Mouse (Mus musculus): ENCODE measurements around the gene Pi4k2b. TPM values are rescaled to one million over a fixed set of nuclear protein-coding genes. Genes with fewer than 3 reads are reported as not detected.

Pi4k2b gene
- polyA plus RNA-seq, 1 experiment from 2014 or later: 25.0 TPM

DNA sequence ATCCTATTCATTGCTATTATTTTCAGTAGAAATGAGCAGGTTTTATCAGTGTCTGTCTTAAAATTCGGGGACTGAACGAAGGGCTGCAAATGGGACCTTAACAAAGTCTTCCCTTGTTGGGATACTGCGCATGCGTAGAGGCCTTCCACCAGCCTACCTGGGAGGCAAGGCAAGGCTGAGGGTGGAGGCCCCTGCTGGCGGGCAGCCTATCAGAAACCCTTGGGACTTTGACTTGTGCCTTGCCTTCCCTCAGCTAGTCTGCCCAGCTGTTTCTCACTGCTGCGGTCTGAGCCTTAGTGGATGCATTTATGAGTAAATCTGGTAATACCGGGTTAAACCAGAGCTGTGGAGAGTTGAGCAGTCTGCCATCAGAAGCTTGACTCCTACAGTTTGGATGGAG is 71.9 kb downstream of the Pi4k2b start:
- H3K36me3 ChIP-seq: peaks cover 13% of the 10 kb centered on the region
- H3K27ac ChIP-seq: no peak overlapping the region
- no peaks in the 10 kb centered on the region for H3K27me3 ChIP-seq
- no peak overlapping the region for H3K4me2 ChIP-seq (replicated peaks)
- H3K9me3 ChIP-seq: no peaks in the 10 kb centered on the region
- H3K4me3 ChIP-seq: no peak overlapping the region
- 89% methylated on average over 7 of the region's 7 CpGs for WGBS
- no peaks in the 10 kb centered on the region for H3K4me1 ChIP-seq
- ATAC-seq (ENCODE audit: insufficient number of reproducible peaks, insufficient read depth, low FRiP score, low TSS enrichment): no peak
- no peak overlapping the region for H3K9ac ChIP-seq

GRCm38 (mm10) chr5:52818676-52819075 is 77.3 kb downstream of the Pi4k2b start:
- no peak overlapping the region for H3K4me3 ChIP-seq
- no peak overlapping the region for H3K27ac ChIP-seq
- no peak for ATAC-seq (ENCODE audit: insufficient number of reproducible peaks, insufficient read depth, low FRiP score, low TSS enrichment)
- no peaks in the 10 kb centered on the region for H3K27me3 ChIP-seq
- no peak overlapping the region for H3K4me2 ChIP-seq (replicated peaks)
- H3K36me3 ChIP-seq: peaks cover 27% of the 10 kb centered on the region
- H3K9me3 ChIP-seq: no peaks in the 10 kb centered on the region
- H3K4me1 ChIP-seq: no peaks in the 10 kb centered on the region
- 92% methylated on average over 7 of the region's 7 CpGs for WGBS
- H3K9ac ChIP-seq: no peak overlapping the region

Other genes starting within 250 kb of the Pi4k2b start
- gene Lgi2, start 175.1 kb upstream of the Pi4k2b start, polyA plus RNA-seq (2016; fragmentation: Nextera tagmentation; extraction: Ambion mirVana): 4.1 and 4.5 TPM in 2 replicates
- 7.7 and 9.6 TPM in 2 replicates for gene Sepsecs, start 71.9 kb upstream of the Pi4k2b start, polyA plus RNA-seq (2016; fragmentation: Nextera tagmentation; extraction: Ambion mirVana)
- gene Zcchc4, start 33.8 kb downstream of the Pi4k2b start, polyA plus RNA-seq (2016; fragmentation: Nextera tagmentation; extraction: Ambion mirVana): 21.1 and 22.3 TPM in 2 replicates
- gene Anapc4, start 92.4 kb downstream of the Pi4k2b start, polyA plus RNA-seq (2016; fragmentation: Nextera tagmentation; extraction: Ambion mirVana): 127 and 128 TPM in 2 replicates

Data from embryonic facial prominence, embryonic 12.5 days (tissue).